Mouse (Mus musculus) forebrain, embryonic 15.5 days (tissue): ENCODE data around the gene Stk24. TPM values are rescaled to one million over a fixed set of nuclear protein-coding genes. Genes with fewer than 3 reads are reported as not detected.

Source experiments
- ATAC-seq: fragments of 200-750 bp; cut with Nextera tagmentation; replicated peaks from 2 replicates; pipeline ENCODE4 v1.8.0; 2017; ENCODE audit warnings: mild to moderate bottlenecking, moderate TSS enrichment, moderate library complexity
- H3K27ac ChIP-seq: fragments of 300-500 bp; sonication (generic); replicated peaks from 2 replicates; pipeline ENCODE4 v1.5.1; 2015; ENCODE audit warnings: mild to moderate bottlenecking, inconsistent platforms
- H3K27me3 ChIP-seq: fragments of 300-500 bp; sonication (generic); 2 replicates; pipeline ENCODE4 v1.6.1; 2015; ENCODE audit warnings: inconsistent platforms
- H3K36me3 ChIP-seq: fragments of 300-500 bp; sonication (generic); 2 replicates; pipeline ENCODE4 v1.6.1; 2015; ENCODE audit warnings: mild to moderate bottlenecking, inconsistent platforms
- H3K4me1 ChIP-seq: fragments of 300-500 bp; sonication (generic); 2 replicates; pipeline ENCODE4 v1.6.1; 2015; ENCODE audit warnings: inconsistent platforms
- H3K4me2 ChIP-seq: fragments of 300-500 bp; sonication (generic); replicated peaks from 2 replicates; pipeline ENCODE4 v1.6.1; 2015; ENCODE audit warnings: mild to moderate bottlenecking, inconsistent platforms
- H3K4me3 ChIP-seq: fragments of 300-500 bp; sonication (generic); 2 replicates; pipeline ENCODE4 v1.5.1; 2015; ENCODE audit warnings: mild to moderate bottlenecking, inconsistent platforms
- H3K9ac ChIP-seq: fragments of 300-500 bp; sonication (generic); replicated peaks from 2 replicates; pipeline ENCODE4 v1.6.1; 2015; ENCODE audit warnings: mild to moderate bottlenecking, inconsistent platforms
- H3K9me3 ChIP-seq: fragments of 300-500 bp; sonication (generic); 2 replicates; pipeline ENCODE4 v1.6.1; 2016; ENCODE audit warnings: inconsistent platforms
- WGBS: fragments of 180-500 bp; shearing (Covaris S2); methylation state at CpG from one replicate; pipeline ENCODE4 v1.1.7; 2015; ENCODE audit warnings: mixed read lengths; 5-methylcytosine and 5-hydroxymethylcytosine counted together
- polyA plus RNA-seq: library from polyadenylated mRNA; unstranded; fragments of >200 nt; fragmentation: Nextera tagmentation; extraction: Ambion mirVana; gene quantifications from 2 replicates; pipeline ENCODE4 v1.2.1, GENCODE M21; 2015

Gene Stk24
- polyA plus RNA-seq, 1 experiment from 2014 or later = 24.4 TPM

- ATAC-seq = no peak
- Histone ChIP-seq H3K4me1 (no peaks in the 10 kb centered on the region), H3K27me3 (no peaks in the 10 kb centered on the region), H3K9me3 (no peaks in the 10 kb centered on the region), H3K27ac (no peak overlapping the region), H3K9ac (no peak overlapping the region), H3K4me3 (no peak overlapping the region), H3K4me2 (no peak overlapping the region), H3K36me3 (no peaks in the 10 kb centered on the region)
- WGBS = 95% methylated on average over 7 of the region's 7 CpGs
Observed at GRCm38 (mm10) chr14:121406943-121407342, 27.1 kb upstream of the Stk24 start.

GRCm38 (mm10) chr14:121405546-121405945 lies 25.7 kb upstream of the Stk24 start:
- no peaks in the 10 kb centered on the region for H3K27me3 ChIP-seq
- 45% methylated on average over 15 of the region's 15 CpGs for WGBS
- peak overlapping the region; percentile 25 for H3K4me3 ChIP-seq
- H3K9ac ChIP-seq = no peak overlapping the region
- no peaks in the 10 kb centered on the region for H3K9me3 ChIP-seq
- ATAC-seq = no peak
- H3K4me1 ChIP-seq = no peaks in the 10 kb centered on the region
- H3K4me2 ChIP-seq = peak overlapping the region; percentile 42
- H3K36me3 ChIP-seq = no peaks in the 10 kb centered on the region
- no peak overlapping the region for H3K27ac ChIP-seq

GRCm38 (mm10) chr14:121405120-121405519 lies 25.3 kb upstream of the Stk24 start:
- H3K9ac ChIP-seq = no peak overlapping the region
- peak overlapping the region; percentile 25 for H3K4me3 ChIP-seq
- H3K4me2 ChIP-seq = peak overlapping the region; percentile 42
- no peaks in the 10 kb centered on the region for H3K27me3 ChIP-seq
- WGBS = 48% methylated on average over 13 of the region's 13 CpGs
- no peaks in the 10 kb centered on the region for H3K9me3 ChIP-seq
- H3K27ac ChIP-seq = no peak overlapping the region
- 0 out of 2 replicates have a peak, but pooled peaks have one; percentile 53 for ATAC-seq
- H3K36me3 ChIP-seq = no peaks in the 10 kb centered on the region
- no peaks in the 10 kb centered on the region for H3K4me1 ChIP-seq

- WGBS = 93% methylated on average over 6 of the region's 6 CpGs
- no peak for ATAC-seq
Observed at GRCm38 (mm10) chr14:121399676-121400075, 19.9 kb upstream of the Stk24 start.

GRCm38 (mm10) chr14:121397471-121397870 lies 17.7 kb upstream of the Stk24 start:
- no peak overlapping the region for H3K4me2 ChIP-seq
- no peak overlapping the region for H3K27ac ChIP-seq
- no peak overlapping the region for H3K9ac ChIP-seq
- WGBS = 95% methylated on average over 1 of the region's 1 CpGs
- H3K9me3 ChIP-seq = no peaks in the 10 kb centered on the region
- no peaks in the 10 kb centered on the region for H3K27me3 ChIP-seq
- no peaks in the 10 kb centered on the region for H3K36me3 ChIP-seq
- H3K4me1 ChIP-seq = no peaks in the 10 kb centered on the region
- ATAC-seq = no peak
- H3K4me3 ChIP-seq = no peak overlapping the region

More at GRCm38 (mm10) chr14:121399676-121400075, 19.9 kb upstream of the Stk24 start:
- H3K4me3 ChIP-seq = no peak overlapping the region
- H3K27me3 ChIP-seq = no peaks in the 10 kb centered on the region
- no peak overlapping the region for H3K9ac ChIP-seq
- no peaks in the 10 kb centered on the region for H3K9me3 ChIP-seq
- H3K27ac ChIP-seq = no peak overlapping the region
- no peak overlapping the region for H3K4me2 ChIP-seq
- H3K36me3 ChIP-seq = no peaks in the 10 kb centered on the region
- no peaks in the 10 kb centered on the region for H3K4me1 ChIP-seq

- Histone ChIP-seq H3K9me3 (no peaks in the 10 kb centered on the region), H3K4me3 (no peak overlapping the region), H3K4me1 (no peaks in the 10 kb centered on the region), H3K9ac (no peak overlapping the region), H3K4me2 (no peak overlapping the region), H3K36me3 (no peaks in the 10 kb centered on the region), H3K27me3 (no peaks in the 10 kb centered on the region), H3K27ac (no peak overlapping the region)
- no peak for ATAC-seq
- 88% methylated on average over 4 of the region's 4 CpGs for WGBS
Observed at GRCm38 (mm10) chr14:121395125-121395524, 15.3 kb upstream of the Stk24 start.

GRCm38 (mm10) chr14:121391927-121392326 lies 12.1 kb upstream of the Stk24 start:
- ATAC-seq = no peak
- H3K9ac ChIP-seq = no peak overlapping the region
- WGBS = 91% methylated on average over 5 of the region's 5 CpGs

GRCm38 (mm10) chr14:121387760-121388159 lies 7.9 kb upstream of the Stk24 start:
- Histone ChIP-seq H3K4me2 (no peak overlapping the region), H3K27ac (no peak overlapping the region), H3K4me1 (0 out of 2 replicates have a peak, but pooled peaks cover 3% of the 10 kb centered on the region), H3K9ac (no peak overlapping the region), H3K9me3 (no peaks in the 10 kb centered on the region), H3K4me3 (no peak overlapping the region), H3K27me3 (no peaks in the 10 kb centered on the region), H3K36me3 (no peaks in the 10 kb centered on the region)
- no peak for ATAC-seq
- 29% methylated on average over 1 of the region's 1 CpGs for WGBS

More at GRCm38 (mm10) chr14:121391927-121392326, 12.1 kb upstream of the Stk24 start:
- Histone ChIP-seq H3K4me2 (no peak overlapping the region), H3K4me3 (no peak overlapping the region), H3K9me3 (no peaks in the 10 kb centered on the region), H3K27me3 (no peaks in the 10 kb centered on the region), H3K4me1 (no peaks in the 10 kb centered on the region), H3K36me3 (no peaks in the 10 kb centered on the region), H3K27ac (no peak overlapping the region)

- Histone ChIP-seq H3K9ac (no peak overlapping the region), H3K4me2 (no peak overlapping the region), H3K27ac (no peak overlapping the region), H3K36me3 (no peaks in the 10 kb centered on the region), H3K9me3 (no peaks in the 10 kb centered on the region), H3K4me3 (no peak overlapping the region), H3K4me1 (0 out of 2 replicates have a peak, but pooled peaks cover 3% of the 10 kb centered on the region), H3K27me3 (no peaks in the 10 kb centered on the region)
- no peak for ATAC-seq
- WGBS = 89% methylated on average over 8 of the region's 8 CpGs
Observed at GRCm38 (mm10) chr14:121385440-121385839, 5.6 kb upstream of the Stk24 start.

GRCm38 (mm10) chr14:121383801-121384200 lies 4.0 kb upstream of the Stk24 start:
- H3K4me3 ChIP-seq = no peak overlapping the region
- no peak overlapping the region for H3K4me2 ChIP-seq
- no peaks in the 10 kb centered on the region for H3K27me3 ChIP-seq
- H3K27ac ChIP-seq = no peak overlapping the region
- H3K4me1 ChIP-seq = peaks cover 11% of the 10 kb centered on the region
- no peak overlapping the region for H3K9ac ChIP-seq
- no peak for ATAC-seq
- no peaks in the 10 kb centered on the region for H3K36me3 ChIP-seq
- 3% methylated on average over 3 of the region's 3 CpGs for WGBS
- no peaks in the 10 kb centered on the region for H3K9me3 ChIP-seq

GRCm38 (mm10) chr14:121379116-121379826 lies 540 bp downstream of the Stk24 start:
- H3K4me2 ChIP-seq = peak overlapping the region; percentile 95
- H3K4me3 ChIP-seq = peak overlapping the region; percentile 98
- peaks cover 27% of the 10 kb centered on the region for H3K4me1 ChIP-seq
- no peaks in the 10 kb centered on the region for H3K9me3 ChIP-seq
- H3K27ac ChIP-seq = peak overlapping the region; percentile 83
- H3K9ac ChIP-seq = peak overlapping the region; percentile 94
- no peaks in the 10 kb centered on the region for H3K36me3 ChIP-seq
- under 1% methylated on average over 75 of the region's 79 CpGs for WGBS
- no peaks in the 10 kb centered on the region for H3K27me3 ChIP-seq
- peak; percentile 89 for ATAC-seq

- peak overlapping the region; percentile 98 for H3K4me3 ChIP-seq
- H3K4me2 ChIP-seq = peak overlapping the region; percentile 95
- H3K9ac ChIP-seq = peak overlapping the region; percentile 94
- H3K27me3 ChIP-seq = no peaks in the 10 kb centered on the region
- WGBS = under 1% methylated on average over 81 of the region's 83 CpGs
- H3K36me3 ChIP-seq = no peaks in the 10 kb centered on the region
- ATAC-seq = peak; percentile 86
- H3K27ac ChIP-seq = peak overlapping the region; percentile 83
- H3K4me1 ChIP-seq = peaks cover 24% of the 10 kb centered on the region
- no peaks in the 10 kb centered on the region for H3K9me3 ChIP-seq
Observed at GRCm38 (mm10) chr14:121378243-121379115, 1.3 kb downstream of the Stk24 start.
